Mouse (Mus musculus): ENCODE measurements around the gene Plxna4.

Plxna4 gene

DNA sequence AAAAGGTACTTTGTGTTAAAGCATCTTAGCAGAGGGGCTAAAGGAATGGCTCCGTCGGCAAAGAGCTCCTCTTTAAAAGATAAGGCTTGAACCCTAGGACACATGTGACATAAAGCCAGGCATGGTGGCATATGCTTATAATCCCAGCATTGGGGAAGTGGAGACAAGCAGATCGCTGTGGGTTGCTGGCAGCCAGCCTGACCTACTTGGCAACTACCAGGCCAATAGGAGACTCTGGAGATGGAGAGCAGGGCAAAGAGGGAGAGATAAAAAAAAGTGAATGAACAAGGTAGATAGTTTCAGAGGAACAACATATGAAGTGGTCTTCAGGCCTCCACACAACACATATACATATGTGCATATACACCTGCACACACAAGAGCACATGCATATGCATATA, 189.7 kb downstream of the Plxna4 start:
- no peak for DNase-seq

DNA sequence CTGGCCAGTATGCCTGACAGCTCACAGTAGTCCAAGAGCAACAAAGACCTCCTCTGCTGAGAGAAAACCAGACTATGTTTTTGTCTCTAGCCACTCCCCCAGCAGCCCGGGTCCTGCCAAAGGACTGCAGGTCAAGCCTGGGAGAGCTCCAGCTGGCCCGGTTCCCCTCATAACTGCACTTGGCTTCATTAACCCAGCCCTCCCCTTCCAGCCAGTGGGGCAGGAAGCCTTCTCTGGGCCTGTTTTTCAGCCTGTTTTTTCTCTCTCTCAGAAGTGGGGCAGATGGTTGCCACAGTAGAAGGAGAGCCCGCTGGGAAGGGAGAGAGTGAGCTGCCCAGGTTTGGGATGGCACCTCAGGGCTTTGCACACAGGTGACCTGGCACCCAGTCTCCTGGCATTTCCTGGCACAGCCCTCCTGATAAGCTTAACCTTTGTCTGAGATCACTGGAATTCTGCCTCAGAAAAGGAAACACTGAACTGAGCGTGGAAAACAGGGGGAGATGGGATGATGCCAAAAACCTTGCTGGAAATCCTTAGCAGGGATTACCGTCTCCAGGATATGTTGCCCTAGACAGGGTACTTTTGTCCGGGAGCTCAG, 190.8 kb downstream of the Plxna4 start:
- peak; percentile 27 for DNase-seq

DNA sequence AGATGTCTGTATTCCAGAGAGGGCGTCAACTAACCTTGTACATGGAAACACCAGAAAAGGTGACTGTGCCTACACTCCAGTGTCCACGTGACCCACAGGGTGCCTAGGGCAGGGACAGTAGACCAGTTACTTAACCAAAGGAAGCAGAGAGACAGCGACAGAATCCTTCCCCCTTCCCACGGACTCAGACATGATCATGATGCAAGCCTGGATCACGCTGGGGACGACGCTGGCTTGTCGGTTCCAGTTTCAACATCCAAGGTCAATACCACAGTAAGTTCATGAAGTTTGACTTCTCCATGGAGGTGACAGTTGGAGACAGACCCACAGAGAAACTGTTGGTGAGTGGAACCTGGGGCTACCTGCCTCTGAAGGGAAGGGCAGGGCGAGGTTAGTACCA, 192.6 kb downstream of the Plxna4 start:
- DNase-seq, result no peak

DNA sequence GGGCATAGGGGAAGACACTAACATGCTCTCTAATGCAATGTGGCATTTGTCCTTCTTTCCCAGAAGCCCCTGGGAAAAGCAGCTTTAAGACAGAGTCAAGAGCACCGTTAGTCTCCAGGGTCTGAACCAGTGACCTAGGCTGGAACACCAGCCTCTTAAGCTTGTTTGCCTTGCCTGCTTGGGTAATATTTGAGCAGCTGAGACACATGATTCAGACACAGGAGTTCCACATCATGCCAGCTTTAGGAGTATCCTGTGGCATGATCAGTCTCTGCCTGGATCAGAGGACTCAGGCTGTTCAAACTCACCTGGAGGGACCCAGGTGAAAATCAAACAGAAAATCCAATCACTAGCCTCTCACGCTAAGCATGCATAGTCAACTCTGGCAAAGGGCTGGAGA, 195.7 kb downstream of the Plxna4 start:
- DNase-seq, result no peak

DNA sequence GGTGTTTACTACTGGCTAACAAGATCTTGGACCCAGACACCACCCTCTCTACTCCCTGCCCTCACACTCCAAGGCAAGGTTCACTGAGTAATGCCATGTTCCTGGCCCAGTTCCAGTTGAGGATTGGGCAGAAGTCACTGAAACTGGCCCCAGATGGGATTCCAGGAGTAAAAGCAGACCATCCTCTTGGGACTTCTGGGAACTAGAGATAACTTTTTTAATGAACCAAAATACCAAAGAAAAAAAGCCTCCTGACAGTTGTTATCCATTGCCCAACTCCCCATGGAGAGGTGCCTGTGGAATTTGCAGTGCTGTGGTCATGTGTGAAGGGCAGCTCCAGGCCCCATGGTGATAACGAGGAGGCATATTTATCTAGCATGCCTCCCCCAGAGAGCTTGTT, 199.7 kb downstream of the Plxna4 start:
- DNase-seq, result no peak

DNA sequence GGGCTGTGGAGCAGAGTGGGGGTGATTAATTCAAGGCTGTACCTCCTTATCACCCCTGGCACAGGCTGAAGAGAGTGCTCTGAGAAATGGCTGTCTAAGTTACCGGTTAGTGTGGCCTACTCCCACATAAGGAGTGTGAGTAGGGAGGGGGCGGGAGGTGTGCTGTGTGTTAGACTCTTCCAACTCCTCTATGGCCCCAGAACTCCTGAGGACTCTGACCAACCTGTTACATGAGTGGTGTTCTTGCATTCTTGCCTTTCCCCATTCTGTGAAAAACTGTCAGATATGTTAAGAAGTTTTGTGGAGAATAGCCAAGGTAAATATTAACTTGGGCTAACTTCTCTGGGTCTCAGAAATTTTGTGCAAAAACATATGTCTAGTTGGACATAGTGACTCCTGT, 201.1 kb downstream of the Plxna4 start:
- no peak for DNase-seq

DNA sequence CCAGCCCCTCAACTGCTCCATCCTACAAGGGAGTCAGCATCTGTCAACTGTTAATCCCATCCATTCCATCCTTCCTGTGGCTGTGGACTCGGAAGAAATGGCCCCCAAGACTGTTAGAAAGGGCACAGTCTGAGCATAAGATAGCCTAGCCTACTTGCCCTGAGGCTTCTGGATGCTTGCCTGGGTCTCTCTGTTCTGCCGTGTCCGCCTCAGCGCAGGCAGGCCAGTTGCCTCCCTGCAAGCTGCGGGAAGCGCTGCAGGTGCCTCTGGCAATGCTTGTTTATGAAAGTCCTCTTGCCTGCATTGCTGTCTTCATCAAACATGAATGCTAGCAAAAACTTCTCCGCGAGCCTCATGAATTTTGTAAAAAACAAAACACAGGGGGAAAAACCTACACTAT, 203.1 kb downstream of the Plxna4 start:
- DNase-seq, result no peak

DNA sequence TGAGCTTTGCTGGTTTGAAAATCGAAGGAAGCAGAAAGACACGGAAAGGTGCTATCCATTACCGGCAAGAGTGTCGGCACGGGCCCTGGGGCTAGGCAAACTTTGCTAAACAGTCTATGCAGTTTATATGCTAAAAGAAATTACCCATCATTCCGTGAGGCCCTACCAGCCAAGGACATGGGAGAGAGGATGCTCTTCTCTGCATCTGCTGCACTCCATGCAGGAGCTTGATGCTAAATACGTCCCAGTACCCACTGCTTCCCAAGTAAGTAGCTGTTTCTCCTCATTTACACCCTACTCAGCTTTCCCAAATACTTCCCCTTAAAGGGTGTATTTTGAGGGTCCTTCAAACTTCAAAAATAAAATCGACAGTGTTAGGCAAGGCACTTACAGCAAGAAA, 203.6 kb downstream of the Plxna4 start:
- DNase-seq, result no peak

DNA sequence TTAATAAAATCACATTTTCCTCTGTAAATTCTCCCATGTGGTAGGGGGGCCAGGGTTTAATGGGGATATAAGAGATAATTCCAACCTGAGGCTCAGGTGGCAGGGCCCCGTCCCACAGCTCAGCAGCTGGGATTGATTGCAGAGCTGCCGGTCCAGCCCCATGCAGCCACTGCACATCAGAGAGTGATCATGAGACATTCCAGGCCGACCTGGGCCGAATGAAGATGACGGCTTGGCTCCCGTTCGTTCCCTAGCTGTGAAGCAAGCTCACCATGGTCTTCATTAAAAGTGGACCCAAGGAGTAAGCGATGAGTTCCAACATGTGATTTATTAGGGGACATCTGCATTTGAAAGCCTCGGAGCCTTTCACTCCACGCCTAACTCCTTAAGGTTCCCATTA, 206.5 kb downstream of the Plxna4 start:
- no peak for DNase-seq

DNA sequence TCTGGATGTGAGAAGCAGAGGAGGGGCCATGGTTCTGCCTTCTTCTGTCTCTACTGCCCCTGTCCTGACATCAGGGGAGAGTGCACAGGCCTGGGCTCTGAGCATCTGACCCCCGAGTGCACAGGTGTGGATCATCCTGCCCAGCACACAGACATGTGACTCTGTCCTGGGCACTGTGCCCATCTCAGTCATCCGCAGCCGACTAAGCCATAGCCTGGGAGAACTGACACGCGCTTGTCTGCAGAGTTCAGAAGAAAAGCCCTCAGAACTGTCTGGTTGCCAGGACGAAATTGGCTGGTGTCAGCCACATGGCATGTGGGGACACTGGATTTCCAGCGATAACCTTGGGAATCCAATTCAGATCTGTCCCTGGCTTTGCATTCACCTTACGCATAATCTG, 210.8 kb downstream of the Plxna4 start:
- no peak for DNase-seq

DNA sequence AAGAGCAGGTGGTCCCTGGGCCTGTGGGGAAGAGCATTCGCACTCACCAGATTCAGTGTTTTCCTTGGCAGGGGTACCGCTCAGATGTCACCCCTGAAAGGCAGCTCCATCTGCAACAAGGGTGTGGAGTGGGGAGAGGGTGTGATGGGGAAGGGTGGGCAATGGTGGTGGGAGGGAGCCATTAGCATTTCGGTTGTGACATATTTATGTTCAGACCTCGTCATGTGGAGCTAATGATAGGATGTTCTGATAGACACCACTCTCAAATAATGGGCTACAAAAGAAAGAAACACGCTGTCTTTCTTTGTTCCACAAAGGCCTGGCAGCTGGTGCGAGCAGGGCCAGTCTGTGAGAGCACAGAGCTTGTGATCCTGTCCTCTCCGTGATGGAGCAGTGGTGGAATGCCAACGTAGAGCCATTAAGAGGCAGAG, 214.0 kb downstream of the Plxna4 start:
- DNase-seq, result no peak

DNA sequence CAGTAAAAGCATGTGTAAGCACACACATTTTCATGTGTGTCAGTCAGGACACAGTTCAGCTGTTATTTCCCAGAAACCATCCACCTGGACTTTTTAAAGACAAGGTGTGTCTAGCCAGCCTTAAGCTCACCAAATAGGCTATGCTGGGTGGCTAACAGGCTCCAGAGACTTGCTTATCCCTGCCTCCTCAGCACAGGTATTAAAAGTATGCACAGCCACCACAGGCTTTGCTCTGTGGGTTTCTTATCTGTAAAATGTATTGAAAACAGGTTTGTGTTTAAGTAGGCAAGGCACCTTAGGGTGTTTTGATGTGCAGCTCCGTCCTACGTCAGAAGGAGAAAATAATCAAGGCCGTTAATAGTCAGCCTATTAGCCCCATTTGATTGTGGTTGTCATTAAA, 218.9 kb downstream of the Plxna4 start:
- no peak for DNase-seq

DNA sequence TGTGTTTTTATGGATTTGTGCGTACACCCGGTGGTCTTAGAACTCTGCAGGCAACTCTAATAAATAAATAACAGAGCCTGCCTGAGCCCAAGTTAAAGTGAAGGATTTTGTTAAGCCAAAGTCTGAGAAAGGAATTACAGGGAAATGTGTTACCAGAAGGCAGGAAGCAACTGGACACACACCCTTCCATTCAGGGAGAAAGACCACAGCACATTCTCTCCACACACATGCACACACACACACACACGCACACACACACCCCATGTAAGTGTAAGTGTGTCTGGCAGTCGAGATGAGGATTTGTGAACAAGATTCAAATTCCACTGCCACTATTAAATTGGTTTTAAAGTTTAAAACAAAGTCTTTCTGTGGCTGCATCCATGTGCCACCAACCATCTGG, 219.6 kb downstream of the Plxna4 start:
- DNase-seq, result no peak

DNA sequence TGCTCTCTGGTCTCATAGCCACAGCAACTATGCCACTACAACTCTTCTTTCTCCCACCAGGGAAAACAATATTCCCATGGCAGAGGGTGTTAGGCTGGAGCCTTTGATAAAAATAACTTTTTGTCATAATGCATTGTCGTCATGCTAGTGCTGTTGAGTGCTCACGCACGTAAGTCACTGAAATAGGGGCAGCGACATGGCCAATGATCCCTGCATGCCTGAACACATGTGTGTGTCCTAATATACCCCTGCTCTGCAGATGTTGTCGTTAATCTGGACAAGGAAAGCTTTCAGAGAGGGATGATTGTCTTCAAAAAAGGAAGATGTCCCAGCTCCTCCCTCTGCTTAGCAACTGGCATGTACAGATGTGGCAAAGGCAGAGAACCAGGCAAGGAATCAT, 223.1 kb downstream of the Plxna4 start:
- DNase-seq, result no peak

DNA sequence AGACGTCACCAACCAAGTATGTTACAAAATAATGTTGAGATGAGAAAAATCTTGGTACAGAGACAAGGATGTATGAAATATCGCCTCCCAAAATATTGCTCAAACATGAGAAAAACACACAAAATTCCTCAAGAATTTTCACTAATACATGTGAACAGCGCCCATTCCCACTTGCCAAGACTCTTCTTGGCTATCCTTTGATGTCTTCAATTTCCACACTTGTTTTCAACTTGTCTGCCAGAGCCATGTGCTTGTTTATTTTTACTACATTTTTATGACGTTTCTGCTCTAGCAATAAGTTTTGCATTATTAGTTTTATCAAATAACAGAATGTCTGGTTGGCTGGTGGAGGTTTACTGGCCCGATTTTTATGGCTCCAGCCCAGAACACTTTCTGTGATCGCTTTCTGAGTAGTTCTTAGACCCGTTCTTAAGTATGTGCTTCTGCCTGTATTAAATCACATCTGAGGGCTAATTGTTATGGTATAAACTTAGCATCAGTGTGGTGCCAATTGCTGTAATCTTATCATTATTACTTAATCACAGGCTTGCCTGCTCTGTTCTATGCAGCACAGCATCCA, 224.4 kb downstream of the Plxna4 start:
- DNase-seq, result no peak

DNA sequence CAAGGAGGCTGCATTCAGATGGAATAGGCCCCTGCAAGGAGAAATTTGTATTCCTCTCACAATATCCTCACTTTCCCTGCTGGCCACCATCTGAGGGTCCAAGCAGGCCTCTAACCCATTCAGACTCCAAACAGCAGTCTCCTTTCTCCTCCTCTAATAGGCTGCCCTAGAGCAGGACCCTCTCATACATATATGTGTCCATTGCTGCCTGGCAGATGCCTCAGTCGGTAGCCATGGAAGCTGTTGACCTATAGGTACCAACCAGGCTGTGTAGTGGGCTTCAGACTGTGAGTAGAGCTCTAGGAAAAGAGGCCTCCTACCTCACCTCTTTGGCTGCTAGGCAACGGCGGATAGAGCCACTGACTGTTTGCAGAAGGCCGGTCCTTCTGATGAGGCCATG, 225.6 kb downstream of the Plxna4 start:
- DNase-seq, result no peak

DNA sequence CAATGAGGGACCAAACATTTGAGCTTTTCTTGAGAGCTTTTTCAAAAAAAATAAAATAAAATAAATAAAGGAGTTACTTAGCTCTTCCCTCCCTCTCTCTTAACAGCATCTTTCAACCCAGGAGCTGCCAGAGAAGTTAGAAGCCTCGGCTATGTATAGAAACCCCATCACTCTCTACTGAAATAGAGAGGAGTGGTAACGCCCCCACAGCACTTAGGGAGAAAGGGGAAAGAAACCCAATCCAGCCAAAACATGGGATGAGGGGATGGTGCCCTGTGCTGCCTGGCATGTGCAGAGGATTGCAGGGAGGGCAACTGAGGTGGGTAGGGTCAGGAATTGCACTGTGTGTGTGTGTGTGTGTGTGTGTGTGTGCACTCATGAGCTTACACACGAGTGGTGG, 228.3 kb downstream of the Plxna4 start:
- no peak for DNase-seq

DNA sequence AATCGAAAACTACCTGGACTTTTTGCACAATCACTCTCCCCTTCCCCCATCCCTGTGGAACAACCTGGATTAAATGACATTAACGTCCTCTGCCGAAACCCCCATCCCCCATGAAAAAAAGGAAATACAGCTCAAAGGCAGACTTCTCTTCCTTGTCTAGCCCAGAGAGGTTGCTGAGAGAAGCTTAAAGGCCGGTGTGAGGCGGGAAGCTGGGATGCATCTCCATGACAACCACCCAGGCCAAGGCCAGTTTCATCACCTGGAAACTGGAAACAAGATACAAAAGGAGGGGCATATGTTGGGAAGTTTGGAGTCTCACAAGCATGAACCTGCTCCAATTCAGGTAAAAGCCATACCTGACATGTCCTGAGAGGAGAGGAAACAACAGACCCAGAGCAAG, 230.5 kb downstream of the Plxna4 start:
- no peak for DNase-seq

DNA sequence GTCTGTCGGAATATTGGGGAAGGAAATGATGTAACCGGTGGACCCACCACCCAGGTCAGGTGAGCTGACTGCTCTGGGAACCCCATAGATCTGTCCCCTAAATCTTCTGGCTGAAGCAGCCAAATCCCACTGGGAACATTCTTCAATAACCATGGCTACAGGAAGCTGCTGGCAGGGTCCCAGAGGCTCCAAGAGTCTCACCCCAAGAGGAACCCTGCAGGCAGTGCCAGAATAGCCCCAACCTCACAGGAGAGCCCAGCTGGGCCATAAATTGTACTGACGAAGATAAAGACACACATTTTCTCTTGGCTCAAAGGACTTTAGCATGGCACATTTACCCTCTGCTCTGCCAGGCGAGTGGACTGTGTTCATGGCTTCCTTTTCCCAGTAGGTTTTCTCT, 232.4 kb downstream of the Plxna4 start:
- no peak for DNase-seq

DNA sequence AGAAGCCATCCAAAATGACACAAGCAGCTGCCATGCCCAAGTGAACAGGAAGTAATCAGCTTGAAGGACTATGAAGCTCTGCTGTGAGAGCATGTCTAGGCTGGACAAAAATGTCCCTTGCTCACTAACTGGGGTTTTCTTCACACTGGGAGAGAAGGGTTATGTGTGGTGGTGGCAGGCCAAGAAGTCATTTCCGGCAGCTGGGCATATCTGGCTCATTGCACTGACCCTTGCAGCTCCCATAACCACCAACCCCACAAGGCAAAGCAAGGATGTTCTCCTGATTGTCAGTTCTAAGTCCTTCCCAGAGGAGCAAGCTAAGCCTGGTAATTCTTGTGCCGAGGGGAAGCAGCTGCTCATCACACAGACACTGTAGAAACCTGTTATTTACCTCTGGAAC, 239.0 kb downstream of the Plxna4 start:
- DNase-seq, result no peak

DNA sequence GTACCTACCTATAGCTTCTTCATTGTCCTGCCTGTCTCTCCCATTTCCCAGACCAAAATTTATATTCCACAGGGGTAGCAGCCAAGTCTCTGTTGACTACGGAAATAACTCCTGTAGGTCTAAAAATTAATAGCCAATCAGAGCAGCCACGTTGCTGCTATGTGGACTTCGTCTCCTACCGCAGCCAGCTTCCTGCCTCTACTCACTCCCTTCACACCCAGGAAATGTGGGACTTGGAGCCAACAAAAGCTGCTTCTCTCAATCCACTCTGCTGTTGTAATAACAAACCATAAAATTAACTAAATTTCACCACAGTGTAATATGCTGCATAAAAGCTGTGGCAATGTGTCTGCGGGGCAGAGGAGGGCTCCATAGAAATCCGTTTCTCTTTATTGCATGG, 239.9 kb downstream of the Plxna4 start:
- no peak for DNase-seq

DNA sequence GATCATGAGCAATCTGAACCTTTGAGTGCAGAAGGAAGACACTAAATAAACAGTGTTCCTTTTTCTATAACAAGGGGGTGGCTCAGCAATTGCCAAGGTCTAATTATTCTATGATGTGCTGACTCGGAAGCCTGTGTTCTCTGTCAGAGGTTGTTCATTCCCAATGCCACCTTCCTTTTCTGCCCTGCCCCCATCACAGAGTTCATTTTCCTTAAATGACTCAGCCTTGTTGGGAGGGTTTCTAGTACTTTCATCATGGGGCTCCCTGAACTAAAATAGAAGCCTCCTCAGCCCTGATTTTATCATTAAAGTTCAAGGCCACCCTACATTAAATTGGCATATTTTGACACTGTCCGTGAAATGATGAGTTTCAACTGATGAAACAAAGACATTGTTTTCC, 242.0 kb downstream of the Plxna4 start:
- DNase-seq, result no peak

DNA sequence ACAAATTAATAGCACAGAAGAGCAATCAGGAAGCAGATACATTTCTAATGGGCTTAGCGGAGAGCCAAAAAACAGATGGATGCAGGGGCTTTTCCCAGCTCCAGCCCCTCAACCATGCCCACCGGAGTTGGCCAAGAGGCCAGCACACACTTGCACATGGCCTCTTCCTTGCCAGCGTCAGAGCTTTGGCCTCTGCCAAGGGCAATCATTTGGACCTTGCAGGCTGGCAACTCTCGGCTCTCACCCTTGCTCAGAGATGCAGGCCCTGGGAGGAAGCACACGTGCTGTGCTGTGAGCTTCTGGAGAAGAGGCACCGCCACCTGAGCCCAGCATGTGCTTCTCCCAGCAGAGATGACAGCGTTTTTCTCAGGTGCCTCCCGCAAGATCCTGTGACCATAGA, 245.3 kb downstream of the Plxna4 start:
- DNase-seq, result no peak

DNA sequence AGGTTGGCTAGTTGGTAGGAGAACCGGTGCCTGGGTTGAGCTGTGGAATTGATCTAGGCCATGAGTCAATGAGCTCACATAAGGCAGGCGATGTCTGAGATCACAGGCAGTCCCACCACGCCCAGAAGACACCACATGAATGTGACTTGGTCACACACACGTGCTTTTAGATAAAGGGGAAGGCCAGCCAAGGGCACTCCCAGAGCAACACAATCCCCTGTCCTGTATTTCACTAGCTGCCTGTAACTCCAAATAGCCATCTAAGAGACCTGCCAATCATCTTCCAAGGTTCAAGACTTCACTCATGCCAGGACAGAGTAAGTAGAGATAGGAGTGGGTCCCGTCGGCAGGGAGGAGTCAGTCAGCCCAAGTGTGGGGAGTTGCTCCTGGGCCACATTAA, 245.7 kb downstream of the Plxna4 start:
- DNase-seq, result no peak

DNA sequence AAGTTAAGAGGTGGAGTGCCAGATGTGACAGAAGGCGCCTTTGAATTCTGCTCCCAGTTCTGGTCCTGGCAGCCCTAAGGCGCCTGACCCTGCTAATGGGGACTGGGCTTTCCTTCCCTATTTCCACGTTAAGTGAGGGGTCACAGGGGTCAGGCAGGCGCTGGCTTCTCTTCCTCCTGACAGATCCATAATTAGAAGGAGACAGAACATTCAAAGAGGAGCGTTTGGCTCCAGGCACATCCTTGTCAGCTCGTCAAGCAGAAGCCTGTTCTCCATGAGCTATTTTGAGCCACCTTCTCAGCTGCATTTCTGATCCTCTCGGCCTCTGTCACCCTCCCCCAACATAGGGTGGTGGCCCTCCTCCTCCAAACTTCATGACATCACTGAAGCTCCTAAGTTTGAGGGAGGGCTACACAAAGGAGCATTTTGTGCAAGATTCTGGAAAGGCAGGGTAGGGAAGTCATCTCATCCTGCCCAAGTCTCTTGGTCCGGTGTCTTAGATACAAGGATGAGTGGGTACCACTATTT, 249.5 kb downstream of the Plxna4 start:
- no peak for DNase-seq
